Mouse (Mus musculus) G1E-ER4 (cell line): Measurements from ENCODE around the gene Retreg1. TPM values are rescaled to one million over a fixed set of nuclear protein-coding genes. Genes with fewer than 3 reads are reported as not detected.

Experiments used
- GATA1 ChIP-seq: IDR thresholded peaks from one replicate; pipeline ENCODE4 v1.8.0; 2012; ENCODE audit warnings: low read length, inconsistent platforms
- polyA plus RNA-seq: library from polyadenylated mRNA; stranded (reverse); fragments of >175 nt; gene quantifications from 2 replicates; pipeline ENCODE4 v1.2.3, GENCODE M21; 2012

Gene Retreg1
- polyA plus RNA-seq: not detected in 2 replicates

DNA sequence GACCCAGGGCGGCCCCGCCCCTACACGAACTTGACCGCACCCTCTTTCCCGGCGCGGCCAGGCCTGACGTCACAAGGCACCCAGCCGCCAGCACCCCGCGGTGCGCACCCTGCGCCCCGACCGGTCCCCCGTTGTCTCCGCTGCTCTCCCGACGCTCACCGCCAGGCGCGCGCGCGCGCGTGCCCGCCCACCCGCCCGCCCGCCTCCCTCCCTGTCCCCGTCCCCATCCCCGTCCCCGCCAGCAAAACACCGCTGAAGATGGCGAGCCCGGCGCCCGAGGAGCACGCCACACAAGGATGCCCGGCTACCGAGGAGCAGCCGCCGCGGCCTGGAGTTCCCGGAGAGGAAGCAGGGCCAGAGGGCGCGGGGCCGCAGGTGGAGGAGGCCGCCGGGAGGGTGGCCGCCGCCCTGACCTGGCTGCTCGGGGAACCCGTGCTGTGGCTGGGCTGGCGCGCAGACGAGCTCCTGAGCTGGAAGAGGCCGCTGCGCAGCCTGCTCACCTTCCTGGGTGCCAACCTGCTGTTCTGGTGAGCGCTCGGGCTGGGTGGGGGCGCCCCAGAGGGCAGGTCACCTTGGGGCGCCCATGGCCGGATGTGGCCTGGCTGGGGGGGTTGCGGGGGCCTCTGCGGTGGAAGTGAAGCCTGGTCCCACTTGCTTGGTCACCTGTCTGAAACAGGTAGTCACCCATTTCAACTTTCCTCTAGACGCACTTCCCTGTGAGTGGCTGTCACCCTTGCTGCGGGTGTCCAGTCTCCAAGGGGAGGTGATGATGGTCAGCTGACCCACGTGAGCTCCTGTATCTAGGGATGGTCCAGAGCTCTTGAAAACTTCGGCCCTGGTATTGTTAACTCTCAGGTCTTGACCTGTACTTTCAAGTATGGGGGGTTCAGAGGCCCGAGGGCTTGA lies at the start of gene Retreg1:
Gene Retreg1, plus strand, starts transcription at position 95 of the 906 bp plus-strand sequence.
- TF ChIP-seq GATA1: no peak

DNA sequence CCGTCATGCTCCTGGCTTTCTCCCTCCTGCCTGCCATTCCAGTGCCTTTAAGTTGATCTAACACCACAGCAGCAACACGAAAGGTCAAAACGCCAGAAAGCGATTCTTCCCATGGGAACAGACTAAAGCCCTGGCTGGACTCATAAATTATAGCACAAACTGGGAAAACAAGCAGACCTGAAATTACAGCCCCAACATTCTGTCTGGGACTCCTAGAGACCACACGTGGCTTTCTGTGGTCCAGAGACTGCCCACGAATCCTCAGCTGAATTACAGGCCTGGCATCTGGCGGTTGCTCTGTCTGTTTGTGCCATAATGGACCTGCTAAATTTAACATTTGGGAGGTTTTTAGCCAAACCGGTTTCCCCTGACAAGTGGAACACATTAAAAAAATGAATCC lies 48.9 kb upstream of the Retreg1 start:
- no peak for TF ChIP-seq GATA1

DNA sequence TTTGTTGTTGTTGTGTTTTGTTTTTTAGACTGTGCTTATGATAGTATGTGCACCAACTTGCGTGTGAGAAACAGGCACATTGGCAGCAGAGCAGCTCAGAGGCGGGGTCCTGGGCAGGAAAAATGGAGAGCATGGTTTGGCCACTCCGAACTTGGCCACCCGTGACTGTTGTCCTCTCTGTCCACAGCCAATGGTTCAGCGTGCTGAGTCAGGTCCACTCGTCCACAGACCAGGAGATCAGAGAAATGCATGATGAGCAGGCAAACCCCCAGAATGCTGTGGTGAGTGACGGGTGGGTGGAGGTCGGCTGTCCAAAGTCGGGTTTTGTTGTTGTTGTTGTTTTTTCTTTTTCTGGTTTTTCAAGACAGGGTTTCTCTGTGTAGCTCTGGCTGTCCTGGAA lies 47.5 kb upstream of the Retreg1 start:
- TF ChIP-seq GATA1: no peak

DNA sequence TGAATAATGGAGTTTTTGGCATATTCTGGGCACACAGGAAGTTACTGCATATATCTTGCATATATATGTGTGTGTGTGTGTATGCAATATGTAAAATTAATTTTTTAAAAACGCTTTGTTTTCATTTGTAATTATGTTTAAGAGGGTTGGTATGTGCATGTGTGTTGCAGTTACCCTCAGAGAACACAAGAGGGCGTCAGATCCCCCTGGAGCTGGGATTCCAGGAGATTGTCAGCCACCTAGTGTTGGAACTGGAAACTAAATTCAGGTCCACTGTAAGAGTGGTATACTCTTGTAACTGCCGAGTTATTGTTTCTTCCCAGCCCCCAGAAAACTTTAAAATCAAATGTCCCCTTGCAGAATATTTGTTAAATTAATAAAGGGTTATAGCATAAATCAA lies 46.6 kb upstream of the Retreg1 start:
- TF ChIP-seq GATA1: no peak

DNA sequence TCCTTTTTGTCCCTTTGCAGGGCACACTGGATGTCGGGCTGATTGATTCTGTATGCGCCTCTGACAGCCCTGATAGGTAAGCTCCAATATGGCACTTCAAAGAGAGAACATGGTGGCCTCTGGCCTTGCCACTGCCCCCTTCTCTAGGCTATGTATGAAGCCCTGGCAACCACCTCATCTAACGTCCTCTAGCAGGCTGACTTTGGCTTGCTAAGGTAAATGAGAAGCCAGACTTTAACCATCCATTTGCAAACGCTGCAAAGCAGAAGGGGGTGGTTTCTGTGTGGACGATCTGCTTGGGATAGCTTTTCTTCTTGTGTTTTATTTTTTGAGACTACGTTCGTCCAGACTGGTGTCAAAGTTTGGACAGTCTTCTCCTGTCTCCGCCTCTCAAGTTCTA lies 45.8 kb upstream of the Retreg1 start:
- TF ChIP-seq GATA1: no peak

DNA sequence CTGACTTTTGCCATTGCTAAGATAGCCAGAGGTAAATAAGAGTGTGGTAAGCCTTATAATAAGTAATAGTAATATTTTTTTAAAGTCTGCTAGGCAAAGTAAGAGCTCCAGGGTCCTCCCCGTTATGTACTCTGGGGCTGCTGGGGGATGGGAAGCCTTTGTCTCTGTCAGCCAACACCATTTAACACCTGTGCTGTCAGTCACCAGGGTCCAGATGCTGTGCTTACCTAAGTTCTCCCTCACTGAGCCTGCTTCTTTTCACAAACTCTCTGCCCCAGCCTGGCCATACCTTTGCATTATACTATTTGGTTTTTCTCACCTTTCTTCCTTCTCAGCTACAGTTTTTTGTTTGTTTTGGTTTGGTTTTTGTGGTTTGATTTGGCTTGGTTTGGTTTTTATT lies 45.1 kb upstream of the Retreg1 start:
- TF ChIP-seq GATA1: no peak

DNA sequence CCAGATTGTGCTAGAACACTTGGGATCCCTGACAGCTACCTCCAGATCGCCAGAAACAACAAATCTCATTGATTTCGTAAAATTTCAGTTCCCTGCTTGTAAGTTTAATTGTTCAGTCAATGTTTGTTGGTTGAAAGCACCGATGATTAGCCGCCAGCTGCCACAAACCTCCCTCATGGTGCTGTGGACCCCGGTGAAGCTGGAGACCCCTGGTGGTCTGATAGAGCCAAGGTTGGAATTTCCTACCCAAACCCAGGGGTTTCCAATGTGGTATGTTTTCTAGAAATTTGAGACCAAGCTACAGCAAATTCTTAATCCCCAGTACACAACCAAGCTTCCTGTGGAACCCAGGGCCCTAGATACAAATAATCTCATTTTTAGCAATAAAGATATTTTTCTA lies 41.3 kb upstream of the Retreg1 start:
- TF ChIP-seq GATA1: no peak

DNA sequence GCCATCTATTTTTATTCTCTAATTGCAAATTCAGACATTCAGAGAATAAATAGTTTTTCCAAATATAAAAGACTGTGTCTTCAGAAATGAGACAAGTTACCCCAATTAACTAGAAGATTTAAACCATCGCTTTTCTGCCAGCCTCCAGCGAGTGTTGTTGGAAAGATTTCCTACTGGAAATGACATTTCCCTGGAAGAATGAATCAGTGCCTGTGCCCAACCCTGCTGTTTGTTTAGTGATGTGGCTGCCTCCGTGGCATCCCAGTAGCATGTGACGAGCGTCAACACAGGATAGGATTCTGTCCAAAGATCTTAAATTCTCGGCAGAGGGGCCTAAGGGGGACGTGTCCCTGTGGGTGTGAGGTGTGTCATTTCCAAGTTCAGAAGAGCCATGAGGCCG lies 40.8 kb upstream of the Retreg1 start:
- TF ChIP-seq GATA1: no peak

DNA sequence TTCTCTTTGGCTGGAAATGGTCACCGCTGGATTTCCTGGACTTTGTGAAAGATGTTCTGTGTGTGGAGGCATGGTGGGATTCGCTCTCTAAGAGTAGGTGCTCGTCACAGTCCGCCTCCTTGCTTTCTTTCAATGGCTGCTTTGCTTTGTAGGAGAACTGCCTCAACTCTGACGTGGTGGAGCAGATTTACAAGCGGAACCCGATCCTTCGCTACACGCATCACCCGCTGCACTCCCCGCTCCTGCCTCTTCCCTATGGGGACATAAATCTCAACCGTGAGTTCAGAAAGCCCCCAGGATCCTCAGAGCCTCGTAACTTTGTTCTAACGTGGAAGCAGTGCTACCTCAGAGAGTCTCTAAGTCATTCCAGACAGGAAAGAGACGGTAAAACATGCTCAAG lies 39.9 kb upstream of the Retreg1 start:
- TF ChIP-seq GATA1: no peak

DNA sequence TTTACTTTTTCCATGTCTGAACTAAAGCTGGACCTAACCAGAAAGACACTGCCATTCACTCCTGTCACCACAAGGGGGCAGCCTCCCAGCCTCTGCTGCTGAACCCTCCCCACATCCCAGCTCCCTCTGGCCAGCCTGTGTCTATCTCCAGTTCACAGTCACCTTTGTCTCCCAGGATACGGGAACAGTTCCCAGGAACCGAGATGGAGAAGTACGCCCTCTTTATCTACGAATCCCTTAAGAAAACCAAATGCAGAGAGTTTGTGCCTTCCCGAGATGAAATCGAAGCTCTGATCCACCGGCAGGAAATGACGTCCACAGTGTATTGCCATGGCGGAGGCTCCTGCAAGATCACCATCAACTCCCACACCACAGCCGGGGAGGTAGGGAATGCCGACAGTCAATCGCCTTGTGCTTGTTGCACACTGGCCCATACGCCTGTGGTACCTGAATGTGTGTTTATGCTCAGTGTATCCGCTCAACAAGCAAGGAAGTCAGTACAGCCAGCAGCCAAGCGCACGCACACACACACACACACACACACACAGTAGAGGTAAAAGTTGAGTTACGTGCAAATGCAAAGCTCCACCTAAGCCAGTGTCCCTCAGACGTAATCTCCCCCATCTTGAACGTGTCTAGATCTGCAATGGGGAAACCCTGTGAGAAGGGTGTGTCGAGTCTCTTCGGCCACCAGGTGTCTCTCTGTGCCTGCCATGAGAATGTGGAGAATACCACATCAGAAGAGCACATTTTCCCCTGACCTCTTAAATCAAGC lies 37.5 kb upstream of the Retreg1 start:
- TF ChIP-seq GATA1: no peak

DNA sequence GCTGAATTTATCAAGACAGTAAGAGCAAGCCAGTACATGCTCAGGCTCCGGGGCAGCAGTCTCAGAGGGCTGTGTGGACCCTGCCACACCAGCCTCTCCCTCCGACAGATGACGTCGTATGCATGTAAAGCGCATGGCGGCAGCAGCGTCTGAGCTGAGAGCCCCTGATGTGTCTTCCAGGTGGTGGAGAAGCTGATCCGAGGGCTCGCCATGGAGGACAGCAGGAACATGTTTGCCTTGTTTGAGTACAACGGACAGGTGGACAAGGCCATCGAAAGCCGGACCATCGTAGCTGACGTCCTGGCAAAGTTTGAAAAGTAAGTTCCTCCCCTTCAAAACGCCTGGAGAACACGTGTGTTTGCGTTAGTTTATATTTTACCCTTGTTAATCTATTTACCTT lies 36.6 kb upstream of the Retreg1 start:
- no peak for TF ChIP-seq GATA1

DNA sequence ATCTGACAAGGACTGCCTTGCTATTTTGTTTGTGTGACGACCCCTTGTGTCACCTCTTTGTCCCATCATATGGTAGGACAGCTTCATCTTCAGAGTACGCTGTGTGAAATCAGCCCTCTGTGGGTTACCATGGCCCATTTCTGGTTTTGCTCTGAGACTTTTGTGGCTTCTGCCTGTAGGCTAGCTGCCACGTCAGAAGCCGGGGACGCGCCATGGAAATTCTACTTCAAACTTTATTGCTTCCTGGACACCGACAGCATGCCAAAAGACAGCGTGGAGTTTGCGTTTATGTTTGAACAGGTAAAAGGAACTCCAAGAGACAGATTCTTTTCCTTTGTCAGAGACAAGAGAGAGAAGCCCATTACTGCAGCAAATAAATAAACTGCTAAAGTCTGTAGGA lies 36.1 kb upstream of the Retreg1 start:
- no peak for TF ChIP-seq GATA1

DNA sequence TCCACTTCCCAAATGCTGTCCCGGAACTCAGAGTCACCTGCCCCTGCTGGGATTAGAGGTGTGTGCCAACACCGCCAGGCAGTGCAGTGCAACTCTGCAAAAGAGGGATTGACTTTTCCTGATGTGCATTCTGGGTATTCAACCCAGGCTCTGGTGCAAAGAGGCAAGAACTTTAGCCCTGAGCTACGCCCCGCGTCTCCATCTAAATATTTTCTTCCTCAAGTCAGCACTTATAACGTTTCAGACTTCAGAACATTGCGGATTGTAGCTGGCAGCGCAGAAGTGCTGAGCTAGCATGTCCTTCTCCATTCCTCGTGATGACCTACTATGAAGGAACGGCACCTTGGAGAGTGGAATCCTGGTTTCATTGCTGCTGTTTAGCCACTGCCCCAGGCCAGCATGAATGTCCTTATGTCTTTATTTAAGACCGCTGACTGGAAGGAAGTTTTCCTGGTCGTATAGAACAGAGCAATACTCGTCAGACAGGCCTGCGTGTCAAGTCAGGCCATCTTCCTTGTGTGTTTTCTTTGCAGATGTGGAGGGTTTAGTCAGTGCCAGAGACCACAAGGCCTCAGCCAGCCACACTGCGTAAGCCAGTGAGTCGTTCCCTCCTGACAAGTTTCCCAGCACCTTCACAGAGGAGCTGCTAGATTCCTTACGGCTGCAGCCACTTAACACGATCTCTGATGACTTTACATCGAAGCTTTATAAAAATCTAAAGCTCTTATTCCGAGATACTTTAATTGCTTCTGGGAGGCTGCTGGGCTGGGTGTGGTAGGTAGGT lies 34.1 kb upstream of the Retreg1 start:
- TF ChIP-seq GATA1: no peak

DNA sequence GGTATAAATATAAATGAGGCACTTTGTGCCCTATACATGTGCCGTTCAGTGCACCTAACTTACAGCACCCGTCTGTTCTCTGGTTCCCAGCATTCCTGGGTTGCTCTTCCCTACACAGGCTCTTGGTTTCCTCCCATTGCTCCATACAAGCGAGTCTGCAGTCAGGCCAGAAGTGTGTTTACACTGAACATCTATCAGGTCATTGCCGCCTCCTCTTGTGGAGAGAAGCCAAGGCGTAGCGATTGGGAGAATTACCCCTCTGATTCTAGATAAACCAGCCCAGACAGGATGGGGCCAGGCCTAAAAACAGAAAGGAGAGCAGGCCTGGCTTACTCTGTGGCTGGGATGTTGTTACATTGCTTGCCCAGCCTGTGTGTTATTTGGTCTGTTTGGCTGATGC lies 33.3 kb upstream of the Retreg1 start:
- TF ChIP-seq GATA1: no peak

DNA sequence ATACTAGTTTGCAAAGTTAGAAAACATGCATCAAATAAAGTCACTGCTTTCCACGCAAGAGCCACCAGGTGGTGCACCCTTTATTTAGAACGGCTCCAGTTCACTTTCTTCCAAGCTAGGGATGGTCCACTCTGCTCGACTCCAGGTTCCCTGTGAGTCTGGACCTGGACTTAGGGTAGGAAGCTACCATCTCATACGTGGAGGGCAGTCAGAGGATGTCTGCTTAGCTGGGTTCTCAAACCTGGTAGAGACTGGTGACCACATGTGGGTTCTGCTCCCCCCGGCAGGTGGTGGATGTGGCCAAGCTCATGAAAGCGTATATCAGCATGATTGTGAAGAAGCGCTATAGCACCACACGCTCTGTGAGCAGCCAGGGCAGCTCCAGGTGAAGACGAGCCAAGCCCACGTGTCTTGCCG lies 31.1 kb upstream of the Retreg1 start:
- no peak for TF ChIP-seq GATA1

DNA sequence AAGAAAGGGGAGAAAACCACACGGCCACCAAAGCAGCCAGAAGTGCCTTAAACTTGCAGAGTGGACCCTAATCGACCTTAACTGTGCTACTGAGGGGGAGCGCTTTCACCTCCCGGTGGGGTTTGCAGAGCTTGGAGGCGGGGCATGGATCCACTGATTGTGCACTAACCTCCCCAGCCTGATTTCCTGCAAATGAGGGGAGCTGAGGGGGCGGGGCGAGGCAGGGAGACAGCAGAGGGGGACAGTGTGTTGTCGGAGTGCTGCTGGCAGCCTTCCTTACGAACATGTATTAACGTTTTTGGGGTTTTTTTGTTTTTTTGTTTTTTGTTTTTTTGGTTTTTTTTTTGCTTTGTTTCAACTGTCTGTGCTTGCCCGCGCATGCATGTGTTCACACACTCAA lies 30.5 kb upstream of the Retreg1 start:
- TF ChIP-seq GATA1: no peak
